Mouse (Mus musculus): ENCODE measurements at regions not wholly inside any gene's neighbourhood (a gene's known extent, or its start where the extent isn't known, plus 50 kb on each side); places are given as distances from the start of the nearest gene placed in this dataset.

DNA sequence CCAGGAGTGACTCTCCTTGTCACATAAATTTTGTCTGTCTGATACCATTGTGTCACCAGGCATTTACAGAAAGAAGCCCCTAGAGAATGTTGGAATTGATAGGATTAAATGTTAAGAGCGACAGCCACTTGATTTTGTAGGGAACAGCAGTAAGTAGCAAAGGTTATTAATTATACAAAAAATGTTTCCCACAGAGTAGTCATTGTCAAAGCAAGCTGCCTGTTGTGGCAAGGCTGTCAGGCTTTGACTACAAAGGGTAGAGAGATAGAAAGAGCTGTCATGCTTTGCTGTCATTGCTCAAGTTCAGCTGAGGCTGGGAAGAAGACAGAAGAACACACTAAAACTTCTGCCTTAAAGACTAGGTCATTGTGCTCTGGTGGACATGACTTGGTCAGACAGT is 193.8 kb downstream of the Gm7361 start:
- Histone ChIP-seq H3K27me3 (ENCODE audit: control insufficient read depth, insufficient read depth, low read length) (no peaks in the 10 kb centered on the region), H3K9ac (ENCODE audit: low read depth, low read length) (no peak overlapping the region), H3K4me1 (replicated peaks; ENCODE audit: control insufficient read depth, insufficient read depth, low read length) (no peaks in the 10 kb centered on the region), H3K4me3 (ENCODE audit: low read depth, low read length) (no peak overlapping the region), H3K27ac (ENCODE audit: low read depth, low read length) (no peak overlapping the region), H3K4me2 (replicated peaks; ENCODE audit: low read depth, low read length) (no peak overlapping the region), H3K9me3 (ENCODE audit: control insufficient read depth, low read length) (no peaks in the 10 kb centered on the region), H3K36me3 (ENCODE audit: control insufficient read depth, insufficient read depth, low read length) (no peaks in the 10 kb centered on the region)
- ATAC-seq (ENCODE audit: low FRiP score) (no peak), DNase-seq (ENCODE audit: low spot score) (no peak)
- 66% methylated on average over 1 of the region's 1 CpGs for whole genome bisulfite sequencing

- Histone ChIP-seq H3K9me3 (ENCODE audit: control insufficient read depth, low read length) (no peaks in the 10 kb centered on the region), H3K4me1 (replicated peaks; ENCODE audit: control insufficient read depth, insufficient read depth, low read length) (no peaks in the 10 kb centered on the region), H3K4me2 (replicated peaks; ENCODE audit: low read depth, low read length) (no peak overlapping the region), H3K36me3 (ENCODE audit: control insufficient read depth, insufficient read depth, low read length) (no peaks in the 10 kb centered on the region), H3K27me3 (ENCODE audit: control insufficient read depth, insufficient read depth, low read length) (no peaks in the 10 kb centered on the region), H3K27ac (ENCODE audit: low read depth, low read length) (no peak overlapping the region), H3K9ac (ENCODE audit: low read depth, low read length) (no peak overlapping the region), H3K4me3 (ENCODE audit: low read depth, low read length) (no peak overlapping the region)
- no peak for DNase-seq (ENCODE audit: low spot score)
- ATAC-seq (ENCODE audit: low FRiP score) = no peak
- WGBS = 90% methylated on average over 4 of the region's 4 CpGs
These were observed 200.1 kb downstream of the Gm7361 start for GRCm38 (mm10) chr5:26457627-26458026.

DNA sequence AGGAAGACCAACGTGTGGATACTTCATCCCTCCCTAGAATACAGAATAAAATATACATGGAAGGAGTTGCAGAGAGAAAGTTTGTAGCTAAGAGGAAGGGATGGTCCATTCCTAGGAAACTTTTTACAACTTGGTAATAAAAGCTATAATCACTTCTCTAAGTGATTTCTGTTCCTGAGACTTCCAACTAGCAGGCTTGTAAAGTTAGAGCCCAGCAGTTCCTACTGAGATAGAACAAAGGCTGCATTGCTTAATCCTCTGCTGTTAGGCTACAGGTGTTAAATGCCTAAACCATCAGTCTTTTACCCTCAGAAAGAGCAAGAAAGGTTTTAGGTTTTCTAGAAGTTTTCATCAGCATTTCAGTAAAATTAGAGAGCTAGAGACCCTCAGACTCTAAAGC is 209.2 kb downstream of the Gm7361 start:
- no peaks in the 10 kb centered on the region for H3K27me3 ChIP-seq (ENCODE audit: control insufficient read depth, insufficient read depth, low read length)
- H3K4me2 ChIP-seq (replicated peaks; ENCODE audit: low read depth, low read length) = no peak overlapping the region
- H3K9me3 ChIP-seq (ENCODE audit: control insufficient read depth, low read length) = no peaks in the 10 kb centered on the region
- ATAC-seq (ENCODE audit: low FRiP score) = no peak
- 76% methylated on average over 1 of the region's 1 CpGs for WGBS
- H3K4me3 ChIP-seq (ENCODE audit: low read depth, low read length) = no peak overlapping the region
- DNase-seq (ENCODE audit: low spot score) = no peak
- no peak overlapping the region for H3K27ac ChIP-seq (ENCODE audit: low read depth, low read length)
- no peak overlapping the region for H3K9ac ChIP-seq (ENCODE audit: low read depth, low read length)
- H3K36me3 ChIP-seq (ENCODE audit: control insufficient read depth, insufficient read depth, low read length) = no peaks in the 10 kb centered on the region
- no peaks in the 10 kb centered on the region for H3K4me1 ChIP-seq (replicated peaks; ENCODE audit: control insufficient read depth, insufficient read depth, low read length)

- H3K9me3 ChIP-seq (ENCODE audit: control insufficient read depth, low read length) = no peaks in the 10 kb centered on the region
- no peak overlapping the region for H3K9ac ChIP-seq (ENCODE audit: low read depth, low read length)
- H3K27me3 ChIP-seq (ENCODE audit: control insufficient read depth, insufficient read depth, low read length) = no peaks in the 10 kb centered on the region
- DNase-seq (ENCODE audit: low spot score) (no peak), ATAC-seq (ENCODE audit: low FRiP score) (no peak)
- no peak overlapping the region for H3K4me2 ChIP-seq (replicated peaks; ENCODE audit: low read depth, low read length)
- H3K4me3 ChIP-seq (ENCODE audit: low read depth, low read length) = no peak overlapping the region
- no peaks in the 10 kb centered on the region for H3K36me3 ChIP-seq (ENCODE audit: control insufficient read depth, insufficient read depth, low read length)
- H3K4me1 ChIP-seq (replicated peaks; ENCODE audit: control insufficient read depth, insufficient read depth, low read length) = no peaks in the 10 kb centered on the region
- H3K27ac ChIP-seq (ENCODE audit: low read depth, low read length) = no peak overlapping the region
- 78% methylated on average over 2 of the region's 2 CpGs for WGBS
These were observed 228.2 kb downstream of the Gm7361 start for GRCm38 (mm10) chr5:26485726-26486125.

DNA sequence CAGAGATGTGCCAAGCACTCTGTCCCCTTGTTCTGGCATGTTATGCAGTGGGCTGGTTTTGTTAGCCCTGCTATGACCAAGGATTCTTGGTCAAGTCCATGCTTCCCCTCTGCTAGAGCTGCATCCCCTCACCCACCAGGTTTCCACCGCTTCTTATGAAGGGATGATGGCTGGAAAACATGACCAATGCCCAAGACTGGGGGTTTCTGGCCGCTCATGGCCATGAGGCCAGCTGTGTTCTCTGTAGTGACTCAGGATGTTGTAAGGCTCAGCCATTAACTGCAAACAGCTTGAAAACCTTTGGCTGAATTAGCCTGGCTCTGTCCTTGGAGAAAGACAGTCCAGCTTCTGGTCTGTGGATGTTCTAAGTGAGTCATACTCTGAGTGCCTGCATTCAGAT is 236.5 kb downstream of the Gm7361 start:
- ATAC-seq (ENCODE audit: low FRiP score) (no peak), DNase-seq (ENCODE audit: low spot score) (no peak)
- Histone ChIP-seq H3K4me1 (replicated peaks; ENCODE audit: control insufficient read depth, insufficient read depth, low read length) (no peaks in the 10 kb centered on the region), H3K4me2 (replicated peaks; ENCODE audit: low read depth, low read length) (no peak overlapping the region), H3K27ac (ENCODE audit: low read depth, low read length) (no peak overlapping the region), H3K9me3 (ENCODE audit: control insufficient read depth, low read length) (no peaks in the 10 kb centered on the region), H3K9ac (ENCODE audit: low read depth, low read length) (no peak overlapping the region), H3K4me3 (ENCODE audit: low read depth, low read length) (no peak overlapping the region), H3K36me3 (ENCODE audit: control insufficient read depth, insufficient read depth, low read length) (no peaks in the 10 kb centered on the region), H3K27me3 (ENCODE audit: control insufficient read depth, insufficient read depth, low read length) (no peaks in the 10 kb centered on the region)
- 83% methylated on average over 2 of the region's 2 CpGs for WGBS

GRCm38 (mm10) chr5:26497641-26498430 is 240.3 kb downstream of the Gm7361 start:
- Histone ChIP-seq H3K36me3 (ENCODE audit: control insufficient read depth, insufficient read depth, low read length) (no peaks in the 10 kb centered on the region), H3K4me2 (replicated peaks; ENCODE audit: low read depth, low read length) (no peak overlapping the region), H3K9ac (ENCODE audit: low read depth, low read length) (no peak overlapping the region), H3K4me3 (ENCODE audit: low read depth, low read length) (no peak overlapping the region), H3K27ac (ENCODE audit: low read depth, low read length) (no peak overlapping the region), H3K9me3 (ENCODE audit: control insufficient read depth, low read length) (no peaks in the 10 kb centered on the region), H3K27me3 (ENCODE audit: control insufficient read depth, insufficient read depth, low read length) (no peaks in the 10 kb centered on the region), H3K4me1 (replicated peaks; ENCODE audit: control insufficient read depth, insufficient read depth, low read length) (no peaks in the 10 kb centered on the region)
- 84% methylated on average over 2 of the region's 2 CpGs for WGBS
- no peak for ATAC-seq (ENCODE audit: low FRiP score)
- DNase-seq (ENCODE audit: low spot score) = no peak

DNA sequence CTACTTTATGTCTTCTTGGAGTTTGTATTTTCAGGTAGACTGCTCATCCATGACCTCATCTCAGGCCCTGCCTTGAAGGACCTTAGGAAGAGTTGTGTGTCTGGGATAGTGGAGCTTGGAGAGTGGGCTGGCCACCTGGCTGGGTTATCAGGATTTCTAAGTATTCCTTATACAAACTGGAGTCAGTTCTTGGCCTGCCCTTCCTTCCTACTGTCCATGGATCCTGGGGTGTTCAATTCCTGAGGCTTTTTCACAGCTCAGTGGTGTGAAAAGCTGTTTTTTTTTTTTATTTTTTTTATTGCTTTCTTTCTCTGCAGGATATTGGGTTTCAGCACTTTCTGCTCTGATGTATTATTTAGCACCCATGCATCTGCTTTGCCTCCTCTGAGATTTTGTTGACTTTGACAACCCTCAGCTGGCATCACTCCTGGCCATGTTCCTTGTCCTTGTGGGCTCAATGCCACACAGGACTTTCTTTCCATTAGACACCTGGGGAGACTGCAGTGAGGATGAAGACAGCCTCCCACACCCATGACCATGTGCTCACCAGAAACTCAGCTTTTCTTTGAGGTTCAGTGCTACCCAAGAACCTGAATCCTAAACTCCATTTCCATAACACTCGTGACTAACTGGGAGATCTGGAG is 252.2 kb downstream of the Gm7361 start:
- H3K4me1 ChIP-seq (replicated peaks; ENCODE audit: control insufficient read depth, insufficient read depth, low read length) = no peaks in the 10 kb centered on the region
- no peak overlapping the region for H3K4me3 ChIP-seq (ENCODE audit: low read depth, low read length)
- H3K4me2 ChIP-seq (replicated peaks; ENCODE audit: low read depth, low read length) = no peak overlapping the region
- H3K9ac ChIP-seq (ENCODE audit: low read depth, low read length) = no peak overlapping the region
- ATAC-seq (ENCODE audit: low FRiP score) = no peak
- no peaks in the 10 kb centered on the region for H3K27me3 ChIP-seq (ENCODE audit: control insufficient read depth, insufficient read depth, low read length)
- no peaks in the 10 kb centered on the region for H3K36me3 ChIP-seq (ENCODE audit: control insufficient read depth, insufficient read depth, low read length)
- 74% methylated on average over 1 of the region's 1 CpGs for WGBS
- H3K27ac ChIP-seq (ENCODE audit: low read depth, low read length) = no peak overlapping the region
- DNase-seq (ENCODE audit: low spot score) = no peak
- H3K9me3 ChIP-seq (ENCODE audit: control insufficient read depth, low read length) = no peaks in the 10 kb centered on the region

DNA sequence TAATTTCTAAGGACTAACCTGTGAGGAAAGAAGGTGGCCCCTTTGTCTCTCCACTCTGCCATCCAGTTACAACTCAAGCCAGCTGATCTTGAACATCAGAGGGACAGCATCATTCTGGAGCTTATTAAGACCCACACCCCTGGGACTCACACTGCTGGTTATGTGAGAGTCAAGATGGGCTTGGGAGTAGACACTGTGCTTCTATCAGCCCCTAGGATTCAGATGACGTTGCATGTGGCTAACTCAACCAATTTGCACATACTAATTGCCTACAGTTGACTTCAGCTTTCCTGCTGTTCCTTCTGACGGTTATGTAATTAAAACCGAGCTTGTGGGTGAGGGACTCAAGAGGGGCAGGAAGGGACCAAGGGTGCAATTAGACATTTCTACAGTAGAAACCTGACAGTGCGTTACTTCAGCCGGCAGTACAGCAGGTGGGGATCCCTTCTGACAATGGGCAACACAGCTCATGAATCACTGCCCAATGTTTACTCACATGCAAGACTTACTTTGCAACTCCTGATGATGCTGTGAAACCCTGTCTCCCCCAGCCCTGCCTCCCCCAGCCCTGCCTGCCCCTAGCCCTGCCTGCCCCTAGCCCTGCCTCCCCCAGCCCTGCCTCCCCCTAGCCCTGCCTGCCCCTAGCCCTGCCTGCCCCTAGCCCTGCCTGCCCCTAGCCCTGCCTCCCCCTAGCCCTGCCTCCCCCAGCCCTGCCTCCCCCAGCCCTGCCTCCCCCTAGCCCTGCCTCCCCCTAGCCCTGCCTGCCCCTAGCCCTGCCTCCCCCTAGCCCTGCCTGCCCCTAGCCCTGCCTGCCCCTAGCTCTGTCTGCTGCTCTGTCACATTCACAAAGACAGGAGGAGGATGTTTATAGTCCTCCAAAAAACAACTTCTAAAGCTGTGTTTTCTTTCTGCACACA is 255.8 kb downstream of the Gm7361 start:
- H3K27me3 ChIP-seq (ENCODE audit: control insufficient read depth, insufficient read depth, low read length) = no peaks in the 10 kb centered on the region
- no peak for ATAC-seq (ENCODE audit: low FRiP score)
- no peak overlapping the region for H3K4me2 ChIP-seq (replicated peaks; ENCODE audit: low read depth, low read length)
- no peak overlapping the region for H3K4me3 ChIP-seq (ENCODE audit: low read depth, low read length)
- H3K36me3 ChIP-seq (ENCODE audit: control insufficient read depth, insufficient read depth, low read length) = no peaks in the 10 kb centered on the region
- H3K4me1 ChIP-seq (replicated peaks; ENCODE audit: control insufficient read depth, insufficient read depth, low read length) = no peaks in the 10 kb centered on the region
- no peak for DNase-seq (ENCODE audit: low spot score)
- H3K27ac ChIP-seq (ENCODE audit: low read depth, low read length) = no peak overlapping the region
- no peak overlapping the region for H3K9ac ChIP-seq (ENCODE audit: low read depth, low read length)
- 54% methylated on average over 5 of the region's 5 CpGs for WGBS
- no peaks in the 10 kb centered on the region for H3K9me3 ChIP-seq (ENCODE audit: control insufficient read depth, low read length)
